Mouse (Mus musculus) lung, postnatal 0 days (tissue): Measurements from ENCODE around the gene Klhl15.
A peak's percentile ranks its signal among the peaks of the same experiment; 100 is the strongest.

Source experiments
- CTCF ChIP-seq: IDR thresholded peaks from 2 replicates; pipeline ENCODE4 v1.5.1; 2016; ENCODE audit warnings: antibody characterized with exemption, mild to moderate bottlenecking
- EP300 ChIP-seq: IDR thresholded peaks from 2 replicates; pipeline ENCODE4 v1.6.1; 2016; ENCODE audit warnings: antibody characterized with exemption, mild to moderate bottlenecking, control low read depth

DNA sequence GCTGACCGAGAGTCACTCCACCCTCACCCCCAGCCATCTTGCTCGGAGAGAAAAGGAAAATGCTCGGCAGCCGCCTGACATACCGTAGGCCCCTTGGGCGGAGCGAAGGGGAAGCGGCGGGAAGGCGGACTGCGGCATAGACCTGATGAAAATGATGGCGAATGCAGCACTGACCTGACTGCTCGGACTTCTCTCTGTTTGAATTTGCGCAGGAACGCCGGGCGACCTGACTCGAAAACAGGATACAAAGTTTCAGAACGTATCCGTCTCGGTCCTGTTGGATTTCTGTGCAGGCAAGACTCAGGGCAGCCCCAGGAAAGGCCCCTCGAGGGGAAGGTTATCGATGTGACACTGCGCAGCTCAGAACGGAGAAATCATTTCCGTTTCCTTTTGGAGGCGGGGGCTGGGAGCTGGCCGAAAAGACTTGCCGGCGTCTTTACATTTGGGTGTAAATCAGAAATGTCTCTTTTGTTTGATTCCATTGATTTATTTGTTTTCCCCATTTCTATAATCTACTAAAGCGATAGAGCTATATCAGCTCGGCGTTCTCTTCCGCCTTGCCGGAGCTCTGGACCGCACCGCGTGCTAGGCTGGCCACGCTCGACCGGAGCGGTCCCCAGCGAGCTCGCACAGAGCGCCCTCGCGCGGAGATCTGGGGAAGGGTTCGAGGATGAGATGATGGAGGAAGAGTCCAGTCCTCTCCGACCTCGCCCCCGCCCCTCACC is 21.6 kb upstream of the Klhl15 start, which contains the start of gene Eif2s3x:
- peak; percentile 76 for TF ChIP-seq CTCF
- 0 out of 2 replicates have a peak, but pooled peaks have one; percentile 18 for TF ChIP-seq EP300
